Mouse (Mus musculus): ENCODE data around the gene Sgpl1. TPM values are rescaled to one million over a fixed set of nuclear protein-coding genes. Genes with fewer than 3 reads are reported as not detected.

Sgpl1 gene
- polyA plus RNA-seq, 1 experiment from 2014 or later = 72.4 TPM

DNA sequence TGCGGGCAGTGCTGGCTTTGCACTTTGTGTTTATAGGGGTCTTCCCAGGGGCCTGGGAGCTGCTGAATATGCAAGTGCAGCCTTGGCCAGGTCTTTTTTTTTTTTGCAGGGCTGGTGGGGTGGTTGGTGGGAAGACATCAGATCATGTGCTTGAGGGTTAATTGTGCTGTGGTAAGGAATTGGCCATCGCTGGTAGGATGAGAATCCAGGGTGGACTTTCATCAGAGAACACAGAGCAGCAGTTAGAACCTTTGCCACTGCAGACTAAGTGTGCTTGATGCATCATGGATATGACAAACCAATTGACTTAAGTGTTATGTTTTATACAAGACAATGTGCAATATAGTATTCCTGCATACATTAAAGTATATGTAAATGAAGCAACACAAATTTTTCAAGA lies 62.1 kb downstream of the Sgpl1 start:
- H3K4me1 ChIP-seq (ENCODE audit: control insufficient read depth, insufficient read depth, low read length) = peaks cover 16% of the 10 kb centered on the region
- H3K4me3 ChIP-seq (ENCODE audit: low read length) = no peak overlapping the region
- H3K9me3 ChIP-seq (ENCODE audit: control insufficient read depth, low read length) = no peaks in the 10 kb centered on the region
- no peaks in the 10 kb centered on the region for H3K27me3 ChIP-seq (ENCODE audit: control insufficient read depth, insufficient read depth, low read length)
- H3K36me3 ChIP-seq (ENCODE audit: control insufficient read depth, insufficient read depth, low read length) = no peaks in the 10 kb centered on the region
- WGBS = 91% methylated on average over 2 of the region's 2 CpGs
- no peak overlapping the region for H3K4me2 ChIP-seq (replicated peaks; ENCODE audit: low read depth, low read length)
- H3K9ac ChIP-seq (ENCODE audit: low read depth, low read length) = no peak overlapping the region
- no peak overlapping the region for H3K27ac ChIP-seq (ENCODE audit: low read depth, low read length)
- ATAC-seq (ENCODE audit: low FRiP score, low TSS enrichment) = no peak

GRCm38 (mm10) chr10:61080931-61081255 lies 66.6 kb downstream of the Sgpl1 start:
- no peak overlapping the region for H3K4me3 ChIP-seq (ENCODE audit: low read length)
- H3K27me3 ChIP-seq (ENCODE audit: control insufficient read depth, insufficient read depth, low read length) = no peaks in the 10 kb centered on the region
- no peak overlapping the region for H3K9ac ChIP-seq (ENCODE audit: low read depth, low read length)
- no peaks in the 10 kb centered on the region for H3K9me3 ChIP-seq (ENCODE audit: control insufficient read depth, low read length)
- peaks cover 9% of the 10 kb centered on the region for H3K4me1 ChIP-seq (ENCODE audit: control insufficient read depth, insufficient read depth, low read length)
- 34% methylated on average over 11 of the region's 11 CpGs for WGBS
- 0 out of 2 replicates have a peak, but pooled peaks have one; percentile 29 for ATAC-seq (ENCODE audit: low FRiP score, low TSS enrichment)
- H3K4me2 ChIP-seq (replicated peaks; ENCODE audit: low read depth, low read length) = peak overlapping the region; percentile 21; the same call in 1 of the 2 replicates
- no peaks in the 10 kb centered on the region for H3K36me3 ChIP-seq (ENCODE audit: control insufficient read depth, insufficient read depth, low read length)
- H3K27ac ChIP-seq (ENCODE audit: low read depth, low read length) = no peak overlapping the region; the same call in 1 of the 2 replicates

- peak overlapping the region; percentile 21 for H3K4me2 ChIP-seq (replicated peaks; ENCODE audit: low read depth, low read length)
These were observed 67.1 kb downstream of the Sgpl1 start for GRCm38 (mm10) chr10:61080227-61080930.

DNA sequence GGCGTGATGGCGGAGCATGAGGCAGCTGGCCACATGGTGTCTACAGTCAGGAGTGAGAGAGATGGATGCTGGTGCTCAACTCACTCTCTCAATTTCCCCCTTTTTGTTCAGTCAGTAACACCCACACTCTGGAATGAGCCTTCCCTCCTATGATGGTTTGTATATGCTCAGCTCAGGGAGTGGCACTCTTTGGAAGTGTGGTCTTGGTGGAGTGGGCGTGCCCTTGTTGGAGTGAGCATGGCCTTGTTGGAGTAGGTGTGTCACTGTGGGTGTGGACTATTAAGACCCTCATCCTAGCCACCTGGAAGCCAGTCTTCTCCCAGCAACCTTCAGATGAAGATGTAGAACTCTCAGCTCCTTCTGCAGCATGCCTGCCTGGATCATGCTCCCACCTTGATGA lies 71.9 kb downstream of the Sgpl1 start:
- Histone ChIP-seq H3K9me3 (ENCODE audit: control insufficient read depth, low read length) (no peaks in the 10 kb centered on the region), H3K27ac (ENCODE audit: low read depth, low read length) (no peak overlapping the region), H3K4me3 (ENCODE audit: low read length) (no peak overlapping the region), H3K4me1 (ENCODE audit: control insufficient read depth, insufficient read depth, low read length) (peaks cover 5% of the 10 kb centered on the region), H3K36me3 (ENCODE audit: control insufficient read depth, insufficient read depth, low read length) (no peaks in the 10 kb centered on the region), H3K27me3 (ENCODE audit: control insufficient read depth, insufficient read depth, low read length) (no peaks in the 10 kb centered on the region), H3K9ac (ENCODE audit: low read depth, low read length) (no peak overlapping the region), H3K4me2 (replicated peaks; ENCODE audit: low read depth, low read length) (no peak overlapping the region)
- ATAC-seq (ENCODE audit: low FRiP score, low TSS enrichment) = no peak
- WGBS = 97% methylated on average over 3 of the region's 3 CpGs

More at GRCm38 (mm10) chr10:61080227-61080930, 67.1 kb downstream of the Sgpl1 start:
- Histone ChIP-seq H3K9ac (ENCODE audit: low read depth, low read length) (peak overlapping the region; percentile 1; the same call in 1 of the 2 replicates), H3K9me3 (ENCODE audit: control insufficient read depth, low read length) (no peaks in the 10 kb centered on the region), H3K27me3 (ENCODE audit: control insufficient read depth, insufficient read depth, low read length) (no peaks in the 10 kb centered on the region), H3K4me3 (ENCODE audit: low read length) (no peak overlapping the region; the same call in 1 of the 2 replicates), H3K36me3 (ENCODE audit: control insufficient read depth, insufficient read depth, low read length) (no peaks in the 10 kb centered on the region), H3K27ac (ENCODE audit: low read depth, low read length) (peak overlapping the region; percentile 15; the same call in 1 of the 2 replicates), H3K4me1 (ENCODE audit: control insufficient read depth, insufficient read depth, low read length) (peaks cover 9% of the 10 kb centered on the region)
- 41% methylated on average over 14 of the region's 14 CpGs for WGBS
- peak; percentile 93 for ATAC-seq (ENCODE audit: low FRiP score, low TSS enrichment)

- ATAC-seq (ENCODE audit: low FRiP score, low TSS enrichment) = no peak
- no peaks in the 10 kb centered on the region for H3K4me1 ChIP-seq (ENCODE audit: control insufficient read depth, insufficient read depth, low read length)
- 4% methylated on average over 1 of the region's 1 CpGs for WGBS
These were observed 72.9 kb downstream of the Sgpl1 start for GRCm38 (mm10) chr10:61074643-61075042.

DNA sequence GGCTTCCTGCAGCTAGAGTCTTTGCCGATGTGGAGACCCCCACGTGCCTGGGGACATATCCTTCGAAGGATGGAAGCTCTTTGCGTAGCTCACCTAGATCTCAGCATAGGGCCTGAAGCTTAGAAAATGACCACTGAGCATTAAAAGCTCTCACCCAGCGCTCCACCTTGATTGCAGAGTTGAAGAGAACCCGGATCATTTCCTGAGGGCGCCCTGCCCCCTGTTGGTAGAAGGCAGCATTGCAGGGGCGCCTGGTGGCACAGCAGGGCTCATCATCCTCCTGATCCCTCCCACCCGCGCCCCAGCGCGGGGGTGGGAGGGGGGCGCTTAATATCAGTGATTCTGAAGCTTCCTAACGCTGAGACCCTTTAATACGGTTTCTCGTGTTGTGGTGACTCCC lies 75.2 kb downstream of the Sgpl1 start:
- H3K4me2 ChIP-seq (replicated peaks; ENCODE audit: low read depth, low read length) = no peak overlapping the region
- H3K9ac ChIP-seq (ENCODE audit: low read depth, low read length) = no peak overlapping the region
- H3K27ac ChIP-seq (ENCODE audit: low read depth, low read length) = no peak overlapping the region
- H3K36me3 ChIP-seq (ENCODE audit: control insufficient read depth, insufficient read depth, low read length) = no peaks in the 10 kb centered on the region
- WGBS = 13% methylated on average over 16 of the region's 16 CpGs
- no peaks in the 10 kb centered on the region for H3K9me3 ChIP-seq (ENCODE audit: control insufficient read depth, low read length)
- ATAC-seq (ENCODE audit: low FRiP score, low TSS enrichment) = no peak
- no peaks in the 10 kb centered on the region for H3K27me3 ChIP-seq (ENCODE audit: control insufficient read depth, insufficient read depth, low read length)
- no peak overlapping the region for H3K4me3 ChIP-seq (ENCODE audit: low read length)
- H3K4me1 ChIP-seq (ENCODE audit: control insufficient read depth, insufficient read depth, low read length) = peaks cover 7% of the 10 kb centered on the region; the same call in 1 of the 2 replicates

More at GRCm38 (mm10) chr10:61074643-61075042, 72.9 kb downstream of the Sgpl1 start:
- Histone ChIP-seq H3K4me2 (replicated peaks; ENCODE audit: low read depth, low read length) (no peak overlapping the region), H3K27me3 (ENCODE audit: control insufficient read depth, insufficient read depth, low read length) (no peaks in the 10 kb centered on the region), H3K9ac (ENCODE audit: low read depth, low read length) (no peak overlapping the region), H3K4me3 (ENCODE audit: low read length) (no peak overlapping the region), H3K36me3 (ENCODE audit: control insufficient read depth, insufficient read depth, low read length) (no peaks in the 10 kb centered on the region), H3K27ac (ENCODE audit: low read depth, low read length) (no peak overlapping the region), H3K9me3 (ENCODE audit: control insufficient read depth, low read length) (no peaks in the 10 kb centered on the region)

- Histone ChIP-seq H3K9ac (ENCODE audit: low read depth, low read length) (no peak overlapping the region), H3K4me2 (replicated peaks; ENCODE audit: low read depth, low read length) (peak overlapping the region; percentile 35), H3K4me1 (ENCODE audit: control insufficient read depth, insufficient read depth, low read length) (peaks cover 16% of the 10 kb centered on the region; the same call in 1 of the 2 replicates), H3K27me3 (ENCODE audit: control insufficient read depth, insufficient read depth, low read length) (no peaks in the 10 kb centered on the region), H3K27ac (ENCODE audit: low read depth, low read length) (no peak overlapping the region), H3K4me3 (ENCODE audit: low read length) (no peak overlapping the region), H3K36me3 (ENCODE audit: control insufficient read depth, insufficient read depth, low read length) (no peaks in the 10 kb centered on the region), H3K9me3 (ENCODE audit: control insufficient read depth, low read length) (no peaks in the 10 kb centered on the region)
- ATAC-seq (ENCODE audit: low FRiP score, low TSS enrichment) = peak; percentile 36; the same call in 1 of the 2 replicates
- 10% methylated on average over 13 of the region's 13 CpGs for WGBS
These were observed 78.3 kb downstream of the Sgpl1 start for GRCm38 (mm10) chr10:61069248-61069647.

DNA sequence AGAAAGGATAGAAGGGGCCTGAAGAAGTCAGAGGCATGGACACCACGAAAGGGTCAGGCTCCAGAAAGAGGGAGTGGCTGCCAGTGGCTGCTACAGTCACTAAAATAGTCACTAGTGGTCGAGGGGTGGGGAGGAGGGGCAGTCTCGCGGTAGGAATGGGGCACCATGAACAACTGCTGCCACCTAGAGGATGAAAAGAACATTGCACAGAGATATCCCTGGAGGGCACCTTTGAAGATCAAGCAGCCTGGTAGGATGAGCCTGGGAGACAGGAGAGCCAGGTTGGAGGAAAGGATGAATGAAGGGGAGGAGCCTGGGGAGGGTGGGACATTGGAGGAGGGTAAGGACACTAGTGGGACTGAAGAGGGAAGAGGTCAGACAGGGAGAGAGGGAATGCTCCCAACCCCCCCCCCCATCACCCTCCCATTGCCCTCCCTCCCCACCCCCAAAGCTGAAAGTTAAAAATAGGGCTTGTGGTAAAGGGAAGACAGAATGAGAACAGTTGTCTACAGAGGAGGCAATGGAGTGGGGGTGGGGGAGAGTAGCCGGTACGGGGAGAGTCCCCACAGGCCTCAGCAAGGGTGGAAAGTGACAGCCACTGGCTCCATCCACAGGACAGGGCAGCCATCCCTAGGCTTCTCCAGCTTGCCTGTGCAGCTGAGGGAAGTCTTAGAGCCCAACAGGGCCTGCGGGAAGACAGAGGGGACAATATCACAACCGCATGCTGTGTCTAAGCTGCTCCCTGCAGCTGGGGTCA lies 78.9 kb downstream of the Sgpl1 start:
- no peaks in the 10 kb centered on the region for H3K36me3 ChIP-seq (ENCODE audit: control insufficient read depth, insufficient read depth, low read length)
- peak; percentile 34; the same call in 1 of the 2 replicates for ATAC-seq (ENCODE audit: low FRiP score, low TSS enrichment)
- H3K4me3 ChIP-seq (ENCODE audit: low read length) = no peak overlapping the region
- WGBS = 7% methylated on average over 8 of the region's 8 CpGs
- H3K9ac ChIP-seq (ENCODE audit: low read depth, low read length) = no peak overlapping the region
- no peak overlapping the region for H3K27ac ChIP-seq (ENCODE audit: low read depth, low read length)
- H3K9me3 ChIP-seq (ENCODE audit: control insufficient read depth, low read length) = no peaks in the 10 kb centered on the region
- no peaks in the 10 kb centered on the region for H3K27me3 ChIP-seq (ENCODE audit: control insufficient read depth, insufficient read depth, low read length)
- peaks cover 16% of the 10 kb centered on the region; the same call in 1 of the 2 replicates for H3K4me1 ChIP-seq (ENCODE audit: control insufficient read depth, insufficient read depth, low read length)
- H3K4me2 ChIP-seq (replicated peaks; ENCODE audit: low read depth, low read length) = peak overlapping the region; percentile 35
